Mouse (Mus musculus) neutrophil, adult 5-6 weeks (primary cell): Measurements from ENCODE around the gene Atp6v1e1. TPM values are rescaled to one million over a fixed set of nuclear protein-coding genes. Genes with fewer than 3 reads are reported as not detected.

Experiments
- ATAC-seq: fragments of 151-379, 151-347 bp; 2 replicates; pipeline ENCODE4 v1.8.0; 2017; ENCODE audit warnings: mild to moderate bottlenecking, moderate TSS enrichment; ENCODE audit not compliant: insufficient number of reproducible peaks, poor library complexity, low FRiP score, severe bottlenecking; ENCODE audit errors: extremely low read depth
- total RNA-seq: library from RNA; stranded (forward); fragments of 200-1000 nt; gene quantifications from 2 replicates; pipeline ENCODE4 v1.2.3, GENCODE M21; 2017

Gene Atp6v1e1
- total RNA-seq, 1 experiment from 2014 or later: 192 TPM

- no peak for ATAC-seq
Observed at GRCm38 (mm10) chr6:120778226-120778625, 44.4 kb downstream of the Atp6v1e1 start.

- ATAC-seq: no peak
Observed at GRCm38 (mm10) chr6:120777533-120777932, 45.1 kb downstream of the Atp6v1e1 start.

GRCm38 (mm10) chr6:120776286-120776685, 46.3 kb downstream of the Atp6v1e1 start:
- no peak for ATAC-seq

- ATAC-seq: no peak
Observed at GRCm38 (mm10) chr6:120773763-120774162, 48.8 kb downstream of the Atp6v1e1 start.

GRCm38 (mm10) chr6:120773149-120773628, 49.4 kb downstream of the Atp6v1e1 start, which contains the start of gene Slc25a18:
Slc25a18 (plus strand) TSS chr6:120773578.
- no peak for ATAC-seq

- no peak for ATAC-seq
Observed at GRCm38 (mm10) chr6:120772025-120772424, 50.6 kb downstream of the Atp6v1e1 start.

GRCm38 (mm10) chr6:120771366-120771765, 51.2 kb downstream of the Atp6v1e1 start:
- ATAC-seq: no peak

GRCm38 (mm10) chr6:120769972-120770371, 52.6 kb downstream of the Atp6v1e1 start:
- ATAC-seq: no peak

- ATAC-seq: no peak
Observed at GRCm38 (mm10) chr6:120761151-120761550, 61.4 kb downstream of the Atp6v1e1 start.

- no peak for ATAC-seq
Observed at GRCm38 (mm10) chr6:120746416-120746815, 76.2 kb downstream of the Atp6v1e1 start.

Other genes with a start within 250 kb of the Atp6v1e1 start
- gene Cecr2, start 156.4 kb downstream of the Atp6v1e1 start, total RNA-seq: 24.6 and 27.9 TPM in 2 replicates
- gene Slc25a18, start 49.2 kb downstream of the Atp6v1e1 start, total RNA-seq: 0.70 TPM in 1 of 2 replicates, not detected in the other
- 10.6 and 12.9 TPM in 2 replicates for gene Bcl2l13, start 13.4 kb upstream of the Atp6v1e1 start, total RNA-seq
- gene Bid, start 94.1 kb upstream of the Atp6v1e1 start, total RNA-seq: 48.6 and 57.5 TPM in 2 replicates